Mouse (Mus musculus) cortical plate, adult 2 months (tissue): ENCODE data around the gene Gm28778.

Source experiments
- CTCF ChIP-seq: fragments of 200-500 bp; IDR thresholded peaks from 2 replicates; pipeline ENCODE4 v1.5.1; 2011; ENCODE audit warnings: mild to moderate bottlenecking, control low read depth, low read length; ENCODE audit not compliant: insufficient read depth; ENCODE audit errors: extremely low read depth
- POLR2A ChIP-seq: fragments of 200-500 bp; IDR thresholded peaks from 2 replicates; pipeline ENCODE4 v1.6.1; 2011; ENCODE audit warnings: mild to moderate bottlenecking, low read length, control low read depth; ENCODE audit not compliant: insufficient read depth; ENCODE audit errors: extremely low read depth

DNA sequence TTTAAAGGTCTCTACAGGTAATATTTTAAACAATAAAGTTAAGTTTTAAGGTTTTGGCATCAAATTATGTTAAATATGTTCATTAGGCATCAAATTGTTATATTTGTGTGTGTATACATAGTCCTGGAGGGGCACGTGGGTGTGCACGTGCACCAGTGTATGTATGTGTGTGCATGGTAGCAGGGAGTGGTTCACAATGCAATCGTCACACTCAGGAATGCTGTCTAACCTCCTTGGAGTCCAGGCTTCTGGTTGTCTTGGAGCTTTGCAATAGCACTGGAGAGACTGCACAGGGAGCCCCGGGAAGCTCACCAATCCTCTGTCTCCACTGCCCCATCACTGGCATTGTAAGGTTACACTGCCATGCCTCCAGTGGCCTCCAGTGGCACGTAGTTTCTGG, 26.3 kb downstream of the Gm28778 start:
- TF ChIP-seq POLR2A (no peak), CTCF (no peak)
